In the genomic region with DNA sequence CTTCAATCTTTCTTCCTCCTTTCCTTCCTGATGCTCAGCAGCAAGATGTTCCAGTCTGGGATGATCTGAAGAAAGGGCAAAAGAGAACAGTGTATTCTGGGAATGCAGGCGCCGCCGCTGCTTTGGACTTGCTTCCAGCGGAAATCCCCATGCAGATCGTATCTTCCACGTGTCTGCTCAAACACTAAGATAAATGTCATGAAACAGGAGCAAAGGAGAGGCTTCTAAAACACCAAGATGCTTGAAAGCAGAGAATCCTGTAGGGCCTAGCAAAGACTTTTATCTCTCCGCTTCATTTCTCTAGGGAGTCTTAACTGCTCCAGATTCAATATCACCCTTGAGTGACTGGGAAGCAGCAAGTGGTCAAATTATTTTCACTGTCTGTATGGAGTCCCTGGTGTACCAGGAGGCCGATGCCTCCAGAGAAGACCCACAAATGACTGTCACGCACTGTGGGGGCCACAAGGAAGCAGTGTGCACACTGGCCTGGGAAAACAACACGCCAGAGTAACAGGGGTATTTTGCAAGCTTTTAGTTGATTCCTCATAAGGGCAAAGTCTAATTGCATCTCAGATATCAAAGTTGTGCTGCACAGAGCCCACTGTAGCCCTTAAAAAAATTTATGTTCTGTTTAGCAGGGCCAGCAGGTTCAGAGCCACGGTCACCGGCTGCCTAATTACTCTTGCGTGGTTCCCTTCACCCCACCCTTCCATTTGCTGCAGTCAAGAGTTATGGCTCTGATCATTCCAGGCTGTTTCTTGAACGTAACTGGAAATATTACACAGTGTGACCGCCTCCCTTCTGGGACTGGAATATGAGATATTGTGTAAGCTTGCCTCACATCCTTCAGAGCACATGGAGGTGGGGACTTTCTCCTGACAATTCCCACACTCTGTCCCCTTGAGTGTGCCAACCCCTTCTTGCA, we compare ENCODE assay signal across 10 mouse cellular contexts.
DNase-seq lines count a peak whose midpoint lies in the region; ATAC-seq and TF ChIP-seq lines count a peak whose summit lies in the region.
"Had no signal": no experiment of that assay in that cellular context is flagged by ENCODE, and none has a peak within 500 bp of the region (broad histone marks: within the 10 kb centered on the region; RNA-seq: fewer than 3 reads in every experiment).

No protein-coding gene starts in this region.

- H3K9me3 ChIP-seq in midbrain, postnatal 0 days (ENCODE audit: low read length): no peaks in the 10 kb centered on the region
- H3K9me3 ChIP-seq: liver, embryonic 15.5 days had no signal

- TF ChIP-seq CTCF in gastrocnemius, adult 2 months (IDR thresholded peaks at IDR 0.05): no peak
- TF ChIP-seq CTCF in midbrain, postnatal 0 days (IDR thresholded peaks at IDR 0.05): no peak

- no peak overlapping the region for H3K9ac ChIP-seq in midbrain, postnatal 0 days (replicated peaks; ENCODE audit: low read length, poor library complexity, severe bottlenecking)
- H3K9ac ChIP-seq: liver, embryonic 15.5 days had no signal

- no peaks in the 10 kb centered on the region for H3K27me3 ChIP-seq in midbrain, postnatal 0 days (ENCODE audit: insufficient read depth, low read length)
- H3K27me3 ChIP-seq: liver, embryonic 15.5 days had no signal

- H3K4me1 ChIP-seq in midbrain, postnatal 0 days (ENCODE audit: insufficient read depth, low read length): no peaks in the 10 kb centered on the region
- H3K4me1 ChIP-seq: liver, embryonic 15.5 days had no signal

- DNase-seq in lung, adult 18-20 months: peak; percentile 34 to 35
- no peak for DNase-seq in lung, postnatal 14 days
- DNase-seq in gastrocnemius, adult 2 months: peak; percentile 62
- peak; percentile 28 for DNase-seq in kidney, adult 9 months
- peak; percentile 18 for DNase-seq in midbrain, postnatal 0 days (ENCODE audit: low spot score)
- DNase-seq in cerebellum, adult 18-20 months: no peak
- no peak for DNase-seq in urinary bladder, adult 2 months (ENCODE audit: low spot score)
- no peak for DNase-seq in left cerebral cortex, adult 11 months (ENCODE audit: low spot score)
- DNase-seq: cerebellum, adult 9-11 months had no signal

- no peak overlapping the region for H3K4me3 ChIP-seq in gastrocnemius, adult 2 months
- no peak overlapping the region for H3K4me3 ChIP-seq in midbrain, postnatal 0 days (ENCODE audit: low read depth, low read length)
- H3K4me3 ChIP-seq: liver, embryonic 15.5 days had no signal

- WGBS in midbrain, postnatal 0 days: 73% methylated on average over 15 of the region's 15 CpGs

- intact Hi-C loops in gastrocnemius, adult 2 months (cut with DNase I): no loop called here

- ATAC-seq in midbrain, postnatal 0 days (ENCODE audit: low FRiP score): no peak

- no peaks in the 10 kb centered on the region for H3K36me3 ChIP-seq in midbrain, postnatal 0 days (ENCODE audit: insufficient read depth, low read length)
- H3K36me3 ChIP-seq: liver, embryonic 15.5 days had no signal

- H3K27ac ChIP-seq in gastrocnemius, adult 2 months: peak overlapping the region; percentile 72
- H3K27ac ChIP-seq in midbrain, postnatal 0 days (ENCODE audit: low read depth, low read length): no peak overlapping the region
- H3K27ac ChIP-seq: liver, embryonic 15.5 days had no signal

- no peak overlapping the region for H3K4me2 ChIP-seq in midbrain, postnatal 0 days (ENCODE audit: low read depth, low read length, poor library complexity, severe bottlenecking)
- H3K4me2 ChIP-seq: liver, embryonic 15.5 days had no signal

Comparison
In these comparisons a context has a peak if more than half of its experiments do, and no peak if none do; other contexts are left out.
1. DNase-seq: peak in lung, adult 18-20 months (2 of 2), gastrocnemius, adult 2 months (single experiment), kidney, adult 9 months (single experiment) and midbrain, postnatal 0 days (single experiment); none in lung, postnatal 14 days (single experiment), cerebellum, adult 18-20 months (0 of 2), urinary bladder, adult 2 months (single experiment) and left cerebral cortex, adult 11 months (single experiment).